Mouse (Mus musculus): ENCODE results near the gene Glis3. TPM values are rescaled to one million over a fixed set of nuclear protein-coding genes. Genes with fewer than 3 reads are reported as not detected.

The Glis3 gene
- polyA plus RNA-seq (2015; fragmentation: Nextera tagmentation; extraction: Ambion mirVana) = 1.7 and 2.4 TPM in 2 replicates

DNA sequence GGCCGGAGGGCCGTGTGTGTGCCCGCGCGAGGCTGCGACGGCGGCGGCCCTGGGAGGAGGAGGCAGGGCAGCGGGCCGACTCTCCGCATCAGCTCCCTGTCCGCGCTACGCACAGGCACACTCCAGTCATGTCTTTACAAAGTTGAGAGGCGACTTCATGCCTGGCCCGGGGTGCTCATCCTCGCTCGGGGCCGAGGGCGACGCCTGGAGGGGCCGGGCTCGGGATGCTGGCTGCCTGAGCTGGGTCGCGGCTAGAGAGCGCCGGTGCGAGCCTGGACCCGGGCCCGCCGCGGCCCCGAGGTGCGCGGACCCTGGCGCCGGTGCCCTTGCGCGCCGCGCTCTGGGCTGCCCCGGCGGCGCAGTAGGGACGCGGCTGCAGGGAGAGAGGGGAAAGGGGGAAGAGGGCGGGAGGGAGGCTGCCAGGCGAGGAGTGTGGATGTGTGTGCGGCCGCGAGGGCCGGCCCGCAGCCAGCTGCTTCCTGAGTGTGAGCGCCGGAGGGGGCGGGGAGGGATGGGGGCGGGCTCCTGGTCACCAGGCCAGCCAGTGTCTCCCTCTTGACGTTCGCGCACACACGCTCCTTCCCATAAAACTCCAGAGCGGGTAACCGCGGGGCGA lies at the start of gene Glis3:
TSS of gene Glis3 (minus strand) at position 302 of the 616 bp plus-strand sequence.

Other genes with a start within 250 kb of the Glis3 start
- 57.9 and 59.2 TPM in 2 replicates for gene Slc1a1, start 155.0 kb upstream of the Glis3 start, polyA plus RNA-seq (2015; fragmentation: Nextera tagmentation; extraction: Ambion mirVana)

Measured in neural tube, postnatal 0 days (tissue).